Mouse (Mus musculus) liver, embryonic 12.5 days (tissue): ENCODE measurements around the gene Ppfibp2. TPM values are rescaled to one million over a fixed set of nuclear protein-coding genes. Genes with fewer than 3 reads are reported as not detected.

Experiments
- ATAC-seq: fragments of 200-750 bp; cut with Nextera tagmentation; 2 replicates; pipeline ENCODE4 v1.8.0; 2017; ENCODE audit warnings: moderate number of reproducible peaks, mild to moderate bottlenecking, moderate library complexity
- H3K27ac ChIP-seq: fragments of 300-500 bp; sonication (generic); 2 replicates; pipeline ENCODE4 v1.5.1; 2016; ENCODE audit warnings: mild to moderate bottlenecking
- H3K27me3 ChIP-seq: fragments of 300-500 bp; sonication (generic); replicated peaks from 2 replicates; pipeline ENCODE4 v1.6.1; 2016; ENCODE audit warnings: mild to moderate bottlenecking, moderate library complexity
- H3K36me3 ChIP-seq: fragments of 300-500 bp; sonication (generic); 2 replicates; pipeline ENCODE4 v1.6.1; 2016; ENCODE audit warnings: mild to moderate bottlenecking, moderate library complexity
- H3K4me1 ChIP-seq: fragments of 300-500 bp; sonication (generic); 2 replicates; pipeline ENCODE4 v1.6.1; 2016
- H3K4me2 ChIP-seq: fragments of 300-500 bp; sonication (generic); 2 replicates; pipeline ENCODE4 v1.6.1; 2016; ENCODE audit warnings: mild to moderate bottlenecking, moderate library complexity
- H3K4me3 ChIP-seq: fragments of 300-500 bp; sonication (generic); 2 replicates; pipeline ENCODE4 v1.5.1; 2016; ENCODE audit warnings: mild to moderate bottlenecking, moderate library complexity
- H3K9ac ChIP-seq: fragments of 300-500 bp; sonication (generic); 2 replicates; pipeline ENCODE4 v1.6.1; 2016; ENCODE audit warnings: mild to moderate bottlenecking, moderate library complexity
- H3K9me3 ChIP-seq: fragments of 300-500 bp; sonication (generic); replicated peaks from 2 replicates; pipeline ENCODE4 v1.6.1; 2016; ENCODE audit warnings: mild to moderate bottlenecking, moderate library complexity
- WGBS: fragments of 180-500 bp; shearing (Covaris S2); methylation state at CpG from one replicate; pipeline ENCODE4 v1.1.7; 2016; ENCODE audit not compliant: insufficient replicate concordance; 5-methylcytosine and 5-hydroxymethylcytosine counted together
- polyA plus RNA-seq: library from polyadenylated mRNA; unstranded; fragments of >200 nt; fragmentation: Nextera tagmentation; extraction: Ambion mirVana; gene quantifications from 2 replicates; pipeline ENCODE4 v1.2.1, GENCODE M21; 2016

The Ppfibp2 gene
- polyA plus RNA-seq, 1 experiment from 2014 or later = 3.9 TPM

DNA sequence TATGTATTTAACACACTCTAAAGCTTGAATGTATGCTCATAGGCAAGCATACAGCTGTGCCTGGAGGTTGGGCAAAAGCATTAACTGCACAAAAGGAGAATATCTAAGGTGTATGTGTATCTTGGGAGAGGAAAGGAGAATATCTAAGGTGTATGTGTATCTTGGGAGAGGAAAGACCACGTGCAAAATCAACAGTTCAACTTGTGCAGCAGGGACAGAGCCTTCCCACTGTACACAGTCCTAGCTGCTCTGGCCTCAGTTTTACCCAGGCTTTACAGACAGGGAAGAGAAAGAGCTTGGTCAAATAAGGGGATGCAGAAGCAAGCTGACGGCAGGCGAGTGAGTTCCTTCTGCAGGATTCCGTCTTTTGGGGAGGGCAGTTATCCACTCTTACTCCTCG, 119.1 kb downstream of the Ppfibp2 start:
- H3K4me3 ChIP-seq = no peak overlapping the region
- 0 out of 2 replicates have a peak, but pooled peaks cover 2% of the 10 kb centered on the region for H3K36me3 ChIP-seq
- no peak overlapping the region for H3K27ac ChIP-seq
- no peak overlapping the region for H3K9ac ChIP-seq
- no peaks in the 10 kb centered on the region for H3K27me3 ChIP-seq
- H3K4me2 ChIP-seq = no peak overlapping the region
- no peaks in the 10 kb centered on the region for H3K4me1 ChIP-seq
- ATAC-seq = no peak
- WGBS = 76% methylated on average over 5 of the region's 5 CpGs
- H3K9me3 ChIP-seq = no peaks in the 10 kb centered on the region

DNA sequence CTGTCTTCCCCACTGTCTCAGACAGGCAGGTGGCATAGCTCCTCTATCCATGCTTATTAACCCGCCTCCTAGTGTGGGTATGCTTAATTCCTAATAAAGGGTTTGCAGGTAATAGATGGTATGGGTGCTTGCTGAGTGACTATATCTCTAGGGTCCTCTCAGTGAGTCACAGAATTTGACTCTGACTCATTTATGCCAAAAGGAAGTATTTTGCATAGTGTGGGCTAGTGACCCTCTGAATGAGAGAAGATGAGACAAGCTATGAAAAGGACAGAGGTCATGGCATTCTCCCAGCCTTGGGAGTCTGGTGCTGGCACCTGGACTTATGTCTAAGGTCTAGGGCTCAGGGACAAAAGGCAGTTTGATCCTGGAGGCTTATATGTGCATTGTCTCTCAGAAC, 125.8 kb downstream of the Ppfibp2 start:
- Histone ChIP-seq H3K27ac (no peak overlapping the region), H3K4me3 (no peak overlapping the region), H3K4me2 (no peak overlapping the region), H3K9me3 (no peaks in the 10 kb centered on the region), H3K9ac (no peak overlapping the region), H3K36me3 (peaks cover 18% of the 10 kb centered on the region; the same call in 1 of the 2 replicates), H3K4me1 (no peaks in the 10 kb centered on the region), H3K27me3 (no peaks in the 10 kb centered on the region)
- 68% methylated on average over 1 of the region's 1 CpGs for WGBS
- no peak for ATAC-seq

DNA sequence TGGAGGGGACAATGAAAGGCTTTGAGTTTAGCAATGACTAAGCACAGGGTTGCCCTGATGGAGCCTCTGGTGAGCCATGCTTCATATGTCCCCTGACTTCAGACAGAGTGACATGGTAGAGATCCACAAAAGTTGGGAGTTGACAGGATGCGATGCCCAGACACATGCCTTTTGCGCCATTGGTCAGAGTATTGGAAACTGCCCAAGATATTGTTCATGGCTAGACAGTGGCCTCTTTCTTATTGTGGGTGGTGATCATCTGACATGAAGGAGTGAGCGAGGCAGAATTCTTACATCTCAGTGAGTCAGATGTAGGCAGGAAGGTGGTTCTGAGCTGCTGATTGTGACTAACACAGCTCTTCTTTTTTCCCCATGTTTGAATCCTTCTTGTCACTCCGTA, 127.5 kb downstream of the Ppfibp2 start:
- 77% methylated on average over 4 of the region's 4 CpGs for WGBS
- Histone ChIP-seq H3K4me2 (no peak overlapping the region), H3K9ac (no peak overlapping the region), H3K9me3 (no peaks in the 10 kb centered on the region), H3K36me3 (peaks cover 18% of the 10 kb centered on the region; the same call in 1 of the 2 replicates), H3K4me1 (no peaks in the 10 kb centered on the region), H3K4me3 (no peak overlapping the region), H3K27me3 (no peaks in the 10 kb centered on the region), H3K27ac (no peak overlapping the region)
- no peak for ATAC-seq

GRCm38 (mm10) chr7:107727538-107727937, 132.5 kb downstream of the Ppfibp2 start:
- no peaks in the 10 kb centered on the region for H3K27me3 ChIP-seq
- no peak for ATAC-seq
- no peak overlapping the region for H3K9ac ChIP-seq
- no peak overlapping the region for H3K4me3 ChIP-seq
- peaks cover 19% of the 10 kb centered on the region for H3K36me3 ChIP-seq
- no peak overlapping the region for H3K4me2 ChIP-seq
- 50% methylated on average over 3 of the region's 3 CpGs for WGBS
- no peaks in the 10 kb centered on the region for H3K9me3 ChIP-seq
- no peak overlapping the region for H3K27ac ChIP-seq
- H3K4me1 ChIP-seq = no peaks in the 10 kb centered on the region

- no peak overlapping the region for H3K4me3 ChIP-seq
- 69% methylated on average over 10 of the region's 10 CpGs for WGBS
- no peaks in the 10 kb centered on the region for H3K9me3 ChIP-seq
- ATAC-seq = no peak
- H3K36me3 ChIP-seq = peaks cover 8% of the 10 kb centered on the region; the same call in 1 of the 2 replicates
- H3K27me3 ChIP-seq = no peaks in the 10 kb centered on the region
- H3K27ac ChIP-seq = no peak overlapping the region
- H3K4me2 ChIP-seq = no peak overlapping the region
- no peaks in the 10 kb centered on the region for H3K4me1 ChIP-seq
- no peak overlapping the region for H3K9ac ChIP-seq
Measured at GRCm38 (mm10) chr7:107730587-107730986, 135.6 kb downstream of the Ppfibp2 start.

DNA sequence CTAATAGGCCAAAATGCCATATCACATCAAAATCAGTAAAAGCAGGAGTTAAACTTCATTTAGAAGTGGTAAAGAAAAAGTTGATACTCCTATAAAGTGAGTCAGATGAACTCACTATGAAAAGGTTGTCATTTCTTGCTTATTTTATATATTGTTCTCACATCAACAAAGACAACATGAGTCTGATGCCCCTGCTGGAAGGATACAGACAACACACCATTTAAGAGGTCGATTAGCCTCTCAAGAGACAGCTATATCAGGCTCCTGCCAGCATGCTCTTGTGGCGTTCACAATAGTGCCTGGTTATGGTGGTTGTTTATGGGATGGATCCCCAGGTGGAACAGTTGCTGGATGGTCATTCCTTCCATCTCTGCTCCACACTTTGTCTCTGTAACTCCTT, 138.2 kb downstream of the Ppfibp2 start:
- Histone ChIP-seq H3K9ac (no peak overlapping the region), H3K27ac (no peak overlapping the region), H3K36me3 (peaks cover 8% of the 10 kb centered on the region; the same call in 1 of the 2 replicates), H3K9me3 (no peaks in the 10 kb centered on the region), H3K4me3 (no peak overlapping the region), H3K4me2 (no peak overlapping the region), H3K4me1 (no peaks in the 10 kb centered on the region), H3K27me3 (no peaks in the 10 kb centered on the region)
- no peak for ATAC-seq
- 58% methylated on average over 2 of the region's 2 CpGs for WGBS

- 40% methylated on average over 2 of the region's 2 CpGs for WGBS
- no peak for ATAC-seq
- H3K27ac ChIP-seq = no peak overlapping the region
Measured at GRCm38 (mm10) chr7:107738726-107739125, 143.7 kb downstream of the Ppfibp2 start.

GRCm38 (mm10) chr7:107742963-107743465, 148.0 kb downstream of the Ppfibp2 start:
- H3K9me3 ChIP-seq = no peaks in the 10 kb centered on the region
- H3K27ac ChIP-seq = no peak overlapping the region
- H3K9ac ChIP-seq = no peak overlapping the region
- H3K4me2 ChIP-seq = no peak overlapping the region
- no peaks in the 10 kb centered on the region for H3K27me3 ChIP-seq
- ATAC-seq = no peak
- H3K4me3 ChIP-seq = no peak overlapping the region
- H3K4me1 ChIP-seq = no peaks in the 10 kb centered on the region
- WGBS = 72% methylated on average over 10 of the region's 10 CpGs
- peaks cover 8% of the 10 kb centered on the region for H3K36me3 ChIP-seq

More at GRCm38 (mm10) chr7:107738726-107739125, 143.7 kb downstream of the Ppfibp2 start:
- Histone ChIP-seq H3K27me3 (no peaks in the 10 kb centered on the region), H3K9ac (no peak overlapping the region), H3K4me2 (no peak overlapping the region), H3K4me1 (no peaks in the 10 kb centered on the region), H3K36me3 (peaks cover 7% of the 10 kb centered on the region; the same call in 1 of the 2 replicates), H3K9me3 (no peaks in the 10 kb centered on the region), H3K4me3 (no peak overlapping the region)

DNA sequence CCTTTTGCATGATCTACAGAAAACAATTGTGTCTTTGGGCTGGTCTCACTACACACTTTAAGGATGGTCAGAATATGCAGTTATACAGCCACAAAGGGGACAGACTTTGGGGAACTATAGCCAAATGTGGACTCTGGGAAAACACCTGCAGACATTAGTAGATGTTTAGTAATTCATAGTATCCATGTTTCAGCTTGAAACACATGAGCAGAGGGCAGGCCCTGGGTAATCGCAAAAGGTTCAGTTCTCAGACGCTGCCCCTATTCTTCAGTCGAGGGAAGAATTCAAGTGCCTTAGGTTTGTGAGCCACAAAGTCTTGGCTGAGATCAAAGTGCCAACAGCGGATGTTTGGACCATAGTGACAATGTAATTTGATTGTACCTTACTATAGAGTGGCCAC, 149.4 kb downstream of the Ppfibp2 start:
- H3K27me3 ChIP-seq = no peaks in the 10 kb centered on the region
- H3K4me3 ChIP-seq = no peak overlapping the region
- H3K9me3 ChIP-seq = no peaks in the 10 kb centered on the region
- no peaks in the 10 kb centered on the region for H3K4me1 ChIP-seq
- no peak for ATAC-seq
- peaks cover 8% of the 10 kb centered on the region for H3K36me3 ChIP-seq
- no peak overlapping the region for H3K4me2 ChIP-seq
- WGBS = 79% methylated on average over 4 of the region's 4 CpGs
- H3K27ac ChIP-seq = no peak overlapping the region
- no peak overlapping the region for H3K9ac ChIP-seq

DNA sequence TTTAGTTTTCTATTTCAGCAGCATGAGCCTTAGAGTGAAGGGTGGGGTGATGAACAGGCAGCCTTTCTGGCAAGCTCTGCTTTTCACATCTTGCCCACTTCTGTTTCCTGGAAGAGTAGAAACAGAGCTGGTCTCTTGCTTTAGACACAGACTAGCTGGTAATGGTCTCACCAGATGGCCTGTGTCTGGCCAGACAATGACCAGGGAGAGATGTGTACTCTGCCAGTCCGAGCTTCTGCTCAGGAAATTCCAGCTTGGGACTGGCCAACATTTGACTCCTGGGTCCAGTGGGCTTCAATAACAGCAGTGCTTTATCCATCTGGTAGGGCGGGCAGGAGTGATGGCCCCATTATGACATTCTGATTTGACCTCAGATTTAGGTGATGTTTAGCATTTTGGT, 150.1 kb downstream of the Ppfibp2 start:
- Histone ChIP-seq H3K9me3 (no peaks in the 10 kb centered on the region), H3K9ac (no peak overlapping the region), H3K27me3 (no peaks in the 10 kb centered on the region), H3K36me3 (peaks cover 8% of the 10 kb centered on the region), H3K4me3 (no peak overlapping the region), H3K4me2 (no peak overlapping the region), H3K27ac (no peak overlapping the region), H3K4me1 (no peaks in the 10 kb centered on the region)
- 55% methylated on average over 2 of the region's 2 CpGs for WGBS
- ATAC-seq = no peak

GRCm38 (mm10) chr7:107746036-107746435, 151.0 kb downstream of the Ppfibp2 start:
- no peaks in the 10 kb centered on the region for H3K4me1 ChIP-seq
- no peak overlapping the region for H3K9ac ChIP-seq
- no peaks in the 10 kb centered on the region for H3K9me3 ChIP-seq
- H3K4me2 ChIP-seq = no peak overlapping the region
- H3K27ac ChIP-seq = no peak overlapping the region
- 69% methylated on average over 8 of the region's 8 CpGs for WGBS
- no peak overlapping the region for H3K4me3 ChIP-seq
- peaks cover 8% of the 10 kb centered on the region for H3K36me3 ChIP-seq
- ATAC-seq = no peak
- H3K27me3 ChIP-seq = no peaks in the 10 kb centered on the region

GRCm38 (mm10) chr7:107747476-107747875, 152.5 kb downstream of the Ppfibp2 start:
- WGBS = 73% methylated on average over 9 of the region's 9 CpGs
- H3K4me2 ChIP-seq = no peak overlapping the region
- H3K9ac ChIP-seq = no peak overlapping the region
- no peaks in the 10 kb centered on the region for H3K4me1 ChIP-seq
- H3K9me3 ChIP-seq = no peaks in the 10 kb centered on the region
- no peak for ATAC-seq
- no peak overlapping the region for H3K4me3 ChIP-seq
- no peaks in the 10 kb centered on the region for H3K27me3 ChIP-seq
- no peak overlapping the region for H3K27ac ChIP-seq
- peaks cover 8% of the 10 kb centered on the region for H3K36me3 ChIP-seq

- H3K36me3 ChIP-seq = peaks cover 5% of the 10 kb centered on the region
- no peak overlapping the region for H3K4me3 ChIP-seq
- H3K4me1 ChIP-seq = no peaks in the 10 kb centered on the region
- H3K27me3 ChIP-seq = no peaks in the 10 kb centered on the region
- no peak overlapping the region for H3K9ac ChIP-seq
- H3K4me2 ChIP-seq = no peak overlapping the region
- no peak for ATAC-seq
- H3K9me3 ChIP-seq = no peaks in the 10 kb centered on the region
- 11% methylated on average over 2 of the region's 2 CpGs for WGBS
- H3K27ac ChIP-seq = no peak overlapping the region
Measured at GRCm38 (mm10) chr7:107747954-107748353, 152.9 kb downstream of the Ppfibp2 start.
